Mouse (Mus musculus): ENCODE data around the gene Eepd1.

- TF ChIP-seq CTCF (IDR thresholded peaks at IDR 0.05; ENCODE audit: low read depth): no peak
- TF ChIP-seq EP300 (IDR thresholded peaks at IDR 0.05; ENCODE audit: low read depth): no peak
These were observed 78.8 kb downstream of the Eepd1 start for GRCm38 (mm10) chr9:25560016-25560758.
